Comparison of ENCODE assay signal across 22 mouse cellular contexts in genomic region chr13:89175154-89175553, GRCm38 (mm10).
"Had no signal": no experiment of that assay in that cellular context is flagged by ENCODE, and none has a peak within 500 bp of the region (broad histone marks: within the 10 kb centered on the region; RNA-seq: fewer than 3 reads in every experiment).

No protein-coding gene starts in this region.

- H3K27me3 ChIP-seq: limb, embryonic 12.5 days; limb, embryonic 15.5 days; lung, embryonic 15.5 days; midbrain, embryonic 12.5 days; neural tube, embryonic 13.5 days had no signal

- DNase-seq: kidney, adult 18-20 months; kidney, adult 9 months; kidney, postnatal 36 days; layer of hippocampus, postnatal 36 days; left cerebral cortex, postnatal 4 days; liver, postnatal 0 days; lung, postnatal 14 days; lung, postnatal 4 days; retina, postnatal 1 day; thymus, adult 2 months; thymus, postnatal 14 days; thymus, postnatal 4 days had no signal

- H3K36me3 ChIP-seq: limb, embryonic 12.5 days; limb, embryonic 15.5 days; lung, embryonic 15.5 days; midbrain, embryonic 12.5 days; neural tube, embryonic 13.5 days had no signal

- H3K4me1 ChIP-seq: limb, embryonic 12.5 days; limb, embryonic 15.5 days; lung, embryonic 15.5 days; midbrain, embryonic 12.5 days; neural tube, embryonic 13.5 days had no signal

- H3K4me3 ChIP-seq: left cerebral cortex, adult 2 months; limb, embryonic 12.5 days; limb, embryonic 15.5 days; lung, embryonic 15.5 days; midbrain, embryonic 12.5 days; myocyte; neural tube, embryonic 13.5 days had no signal

- ATAC-seq: liver, postnatal 0 days; midbrain, embryonic 16.5 days had no signal

- H3K4me2 ChIP-seq: limb, embryonic 12.5 days; limb, embryonic 15.5 days; liver, embryonic 11.5 days; lung, embryonic 15.5 days; midbrain, embryonic 12.5 days; neural tube, embryonic 13.5 days had no signal

- H3K9me3 ChIP-seq: limb, embryonic 12.5 days; limb, embryonic 15.5 days; lung, embryonic 15.5 days; midbrain, embryonic 12.5 days; neural tube, embryonic 13.5 days had no signal

- H3K9ac ChIP-seq: limb, embryonic 12.5 days; limb, embryonic 15.5 days; liver, embryonic 14.5 days; liver, postnatal 0 days; lung, embryonic 15.5 days; midbrain, embryonic 12.5 days; neural tube, embryonic 13.5 days had no signal

- H3K27ac ChIP-seq: left cerebral cortex, adult 2 months; limb, embryonic 12.5 days; limb, embryonic 15.5 days; liver, embryonic 14.5 days; lung, embryonic 15.5 days; midbrain, embryonic 12.5 days; neural tube, embryonic 13.5 days had no signal
